9 mouse cellular contexts compared by ENCODE assay signal in genomic region chr5:136427772-136428497, GRCm38 (mm10).
DNase-seq lines count a peak whose midpoint lies in the region; ATAC-seq and TF ChIP-seq lines count a peak whose summit lies in the region.
"Had no signal": no experiment of that assay in that cellular context is flagged by ENCODE, and none has a peak within 500 bp of the region (broad histone marks: within the 10 kb centered on the region; RNA-seq: fewer than 3 reads in every experiment).

No protein-coding gene starts in this region.

- intact Hi-C loops in left cerebral cortex, postnatal 4 days (cut with DNase I) = no loop called here
- intact Hi-C loops in left cerebral cortex, postnatal 14 days (cut with DNase I) = no loop called here

- no peak overlapping the region for H3K4me3 ChIP-seq in forebrain, postnatal 0 days (ENCODE audit: low read depth, low read length)
- no peak overlapping the region for H3K4me3 ChIP-seq in hindbrain, embryonic 14.5 days (replicated peaks; ENCODE audit: low read length)

- H3K36me3 ChIP-seq in forebrain, postnatal 0 days (ENCODE audit: insufficient read depth) = no peaks in the 10 kb centered on the region
- no peaks in the 10 kb centered on the region for H3K36me3 ChIP-seq in hindbrain, embryonic 14.5 days (replicated peaks; ENCODE audit: control insufficient read depth, insufficient read depth)
- H3K36me3 ChIP-seq: G1E had no signal

- peaks cover 5% of the 10 kb centered on the region; the same call in 1 of the 2 replicates for H3K4me1 ChIP-seq in forebrain, postnatal 0 days (ENCODE audit: insufficient read depth)
- peaks cover 20% of the 10 kb centered on the region for H3K4me1 ChIP-seq in hindbrain, embryonic 14.5 days (replicated peaks; ENCODE audit: control insufficient read depth, insufficient read depth, low read length)

- H3K27ac ChIP-seq in forebrain, postnatal 0 days (ENCODE audit: low read depth, low read length) = peak overlapping the region; percentile 57
- H3K27ac ChIP-seq in hindbrain, embryonic 14.5 days = peak overlapping the region; percentile 68

- TF ChIP-seq CTCF in forebrain, postnatal 0 days (IDR thresholded peaks at IDR 0.05; ENCODE audit: low read depth) = no peak

- H3K4me2 ChIP-seq in forebrain, postnatal 0 days (ENCODE audit: low read depth) = no peak overlapping the region
- H3K4me2 ChIP-seq in hindbrain, embryonic 14.5 days (replicated peaks) = no peak overlapping the region

- no peaks in the 10 kb centered on the region for H3K9me3 ChIP-seq in forebrain, postnatal 0 days (ENCODE audit: low read length)
- no peaks in the 10 kb centered on the region for H3K9me3 ChIP-seq in hindbrain, embryonic 14.5 days (ENCODE audit: control insufficient read depth, low read length)
- H3K9me3 ChIP-seq: G1E had no signal

- 37% methylated on average over 13 of the region's 13 CpGs for WGBS in forebrain, postnatal 0 days
- 50% methylated on average over 13 of the region's 13 CpGs for WGBS in hindbrain, embryonic 14.5 days

- no peaks in the 10 kb centered on the region for H3K27me3 ChIP-seq in forebrain, postnatal 0 days (ENCODE audit: insufficient read depth, low read length)
- no peaks in the 10 kb centered on the region for H3K27me3 ChIP-seq in hindbrain, embryonic 14.5 days (ENCODE audit: control insufficient read depth, insufficient read depth, low read length)

- peak; percentile 42 for ATAC-seq in forebrain, postnatal 0 days
- no peak for ATAC-seq in hindbrain, embryonic 14.5 days (ENCODE audit: low FRiP score)
- ATAC-seq in megakaryocyte-erythroid progenitor cell, adult 5-6 weeks (replicated peaks; ENCODE audit: low FRiP score, low TSS enrichment, poor library complexity, severe bottlenecking) = no peak

- peak; percentile 58 for DNase-seq in left cerebral cortex, adult 11 months (ENCODE audit: low spot score)
- DNase-seq in left cerebral cortex, postnatal 4 days = no peak
- peak; percentile 36 for DNase-seq in forebrain, postnatal 0 days
- no peak for DNase-seq in hindbrain, embryonic 14.5 days (ENCODE audit: low spot score)
- peak; percentile 69 to 85 for DNase-seq in left cerebral cortex, postnatal 14 days (ENCODE audit: low spot score in 2 of 2)
- peak; percentile 31 for DNase-seq in right cerebral cortex, postnatal 25 days
- no peak for DNase-seq in ovary, postnatal 14 days (ENCODE audit: low spot score)

- H3K9ac ChIP-seq in forebrain, postnatal 0 days = no peak overlapping the region; the same call in 1 of the 2 replicates
- no peak overlapping the region for H3K9ac ChIP-seq in hindbrain, embryonic 14.5 days

Comparison
In these comparisons a context has a peak if more than half of its experiments do, and no peak if none do; other contexts are left out.
1. DNase-seq: peak in left cerebral cortex, adult 11 months (single experiment), forebrain, postnatal 0 days (single experiment), left cerebral cortex, postnatal 14 days (2 of 2) and right cerebral cortex, postnatal 25 days (single experiment); none in left cerebral cortex, postnatal 4 days (single experiment), hindbrain, embryonic 14.5 days (single experiment) and ovary, postnatal 14 days (single experiment).